Mouse (Mus musculus): ENCODE measurements around the gene Ap1m2.

DNA sequence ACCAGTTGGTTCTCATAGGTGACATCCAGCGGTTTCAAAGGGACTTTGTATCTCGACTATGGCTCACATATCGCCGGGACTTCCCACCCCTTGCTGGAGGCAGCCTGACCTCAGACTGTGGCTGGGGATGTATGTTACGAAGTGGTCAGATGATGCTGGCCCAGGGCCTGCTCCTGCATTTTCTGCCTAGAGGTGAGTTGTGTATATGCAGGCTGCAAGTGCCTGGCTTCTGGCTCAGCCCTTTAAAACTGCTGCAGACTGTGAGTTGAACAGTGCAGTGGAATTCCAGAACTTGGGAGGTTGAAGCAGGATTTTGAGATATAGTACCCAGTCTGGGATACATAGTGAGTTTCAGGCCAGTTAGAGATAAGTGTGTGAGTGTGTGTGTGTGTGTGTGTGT is 45.2 kb downstream of the Ap1m2 start:
- TF ChIP-seq CEBPB (IDR thresholded peaks at IDR 0.05; ENCODE audit: low read depth) (no peak), CTCF (IDR thresholded peaks at IDR 0.05; ENCODE audit: control insufficient read depth, insufficient read depth, insufficient read length) (no peak), MYOG (IDR thresholded peaks at IDR 0.05; ENCODE audit: control insufficient read depth, extremely low read depth, insufficient read length) (no peak), MAX (IDR thresholded peaks at IDR 0.05) (no peak), USF1 (IDR thresholded peaks at IDR 0.05; ENCODE audit: low read depth) (no peak)
